Mouse (Mus musculus) lung, embryonic 16.5 days (tissue): ENCODE measurements around the gene Polr3f. TPM values are rescaled to one million over a fixed set of nuclear protein-coding genes. Genes with fewer than 3 reads are reported as not detected.

ENCODE experiments used
- ATAC-seq: fragments of 200-750 bp; cut with Nextera tagmentation; 2 replicates; pipeline ENCODE4 v1.8.0; 2017; ENCODE audit warnings: low read depth, mild to moderate bottlenecking, moderate library complexity
- H3K27ac ChIP-seq: fragments of 300-500 bp; sonication (generic); 2 replicates; pipeline ENCODE4 v1.5.1; 2014; ENCODE audit warnings: mild to moderate bottlenecking, control low read depth, low read length
- H3K27me3 ChIP-seq: fragments of 300-500 bp; sonication (generic); 2 replicates; pipeline ENCODE4 v1.6.1; 2014; ENCODE audit warnings: low read depth, low read length, mixed read lengths; ENCODE audit not compliant: control insufficient read depth, insufficient read depth
- H3K36me3 ChIP-seq: fragments of 300-500 bp; sonication (generic); 2 replicates; pipeline ENCODE4 v1.6.1; 2014; ENCODE audit warnings: low read length; ENCODE audit not compliant: control insufficient read depth, insufficient read depth
- H3K4me1 ChIP-seq: fragments of 300-500 bp; sonication (generic); replicated peaks from 2 replicates; pipeline ENCODE4 v1.6.1; 2014; ENCODE audit warnings: low read length, mixed read lengths; ENCODE audit not compliant: control insufficient read depth, insufficient read depth
- H3K4me2 ChIP-seq: fragments of 300-500 bp; sonication (generic); 2 replicates; pipeline ENCODE4 v1.6.1; 2014; ENCODE audit warnings: low read depth, low read length, control low read depth
- H3K4me3 ChIP-seq: fragments of 300-500 bp; sonication (generic); 2 replicates; pipeline ENCODE4 v1.5.1; 2014; ENCODE audit warnings: mild to moderate bottlenecking, low read length, control low read depth
- H3K9ac ChIP-seq: fragments of 300-500 bp; sonication (generic); 2 replicates; pipeline ENCODE4 v1.6.1; 2014; ENCODE audit warnings: low read length, control low read depth
- H3K9me3 ChIP-seq: fragments of 300-500 bp; sonication (generic); 2 replicates; pipeline ENCODE4 v1.6.1; 2016; ENCODE audit warnings: low read length; ENCODE audit not compliant: control insufficient read depth
- WGBS: fragments of 180-500 bp; shearing (Covaris S2); extraction: QIAGEN DNeasy Blood & Tissue Kit; methylation state at CpG from one replicate; pipeline ENCODE4 v1.1.7; 2014; 5-methylcytosine and 5-hydroxymethylcytosine counted together
- polyA plus RNA-seq: library from polyadenylated mRNA; unstranded; fragments of >200 nt; fragmentation: Nextera tagmentation; extraction: Ambion mirVana; gene quantifications from 2 replicates; pipeline ENCODE4 v1.2.1, GENCODE M21; 2015

Gene Polr3f
- 25.1 and 25.3 TPM in 2 replicates for polyA plus RNA-seq

DNA sequence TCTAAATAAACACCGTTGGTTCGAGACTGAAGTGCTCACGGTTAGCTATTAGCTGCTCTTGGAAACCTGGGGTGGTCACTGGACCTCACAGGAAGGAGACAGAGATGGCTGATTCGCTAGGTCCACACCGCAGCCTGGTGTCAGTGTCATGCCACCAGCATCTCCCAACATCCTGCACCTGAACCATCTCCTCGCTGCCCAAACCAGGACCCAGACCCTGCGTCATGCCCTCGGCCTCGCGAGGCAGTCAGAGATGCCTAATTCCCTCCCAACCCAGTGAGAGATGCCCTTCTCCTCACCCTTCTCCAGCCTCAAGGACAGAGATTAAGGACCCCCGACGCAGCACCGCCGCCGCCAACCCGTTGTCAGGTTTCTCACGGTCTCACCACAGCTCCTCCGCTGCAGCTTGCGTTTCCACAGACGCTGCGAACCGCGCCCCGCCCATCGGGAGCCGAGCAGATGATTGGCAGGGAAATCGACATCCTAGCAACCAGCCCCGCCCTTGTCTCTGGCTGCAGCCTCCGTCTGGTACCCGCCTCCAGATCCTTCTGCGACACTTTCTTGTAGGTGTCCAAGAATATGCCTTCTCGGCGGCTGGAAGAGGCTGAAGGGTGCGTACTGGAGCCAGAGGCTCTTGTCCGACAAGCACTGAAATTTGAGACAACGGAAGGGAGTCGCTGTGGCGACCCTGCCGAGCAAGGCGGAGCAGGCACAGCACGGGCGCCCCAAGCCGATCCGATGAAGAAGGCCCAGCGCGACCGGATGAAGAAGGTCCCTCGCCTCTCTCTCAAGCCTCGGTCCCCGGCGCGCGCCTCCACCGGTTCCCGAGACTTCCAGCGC is at the start of gene Polr3f, which contains the start of gene Dzank1:
Gene Polr3f, plus strand, starts transcription at position 738 of the 840 bp plus-strand sequence.
Gene Dzank1, minus strand, starts transcription at position 434 of the 840 bp plus-strand sequence.
- peak within 1 kb of the TSS; percentile 93 for H3K4me2 ChIP-seq
- peaks cover 4% of the 10 kb centered on the region for H3K36me3 ChIP-seq
- H3K9me3 ChIP-seq = no peaks in the 10 kb centered on the region
- H3K27me3 ChIP-seq = no peaks in the 10 kb centered on the region; the same call in 1 of the 2 replicates
- peak within 1 kb of the TSS; percentile 99 for H3K4me3 ChIP-seq
- WGBS = under 1% methylated on average over 56 of the region's 56 CpGs
- peaks cover 11% of the 10 kb centered on the region for H3K4me1 ChIP-seq
- ATAC-seq = peak; percentile 99
- peak within 1 kb of the TSS; percentile 86 for H3K27ac ChIP-seq
- H3K9ac ChIP-seq = peak within 1 kb of the TSS; percentile 95

GRCm38 (mm10) chr2:144479421-144479820 is 48.1 kb upstream of the Polr3f start:
- ATAC-seq = no peak
- Histone ChIP-seq H3K27me3 (no peaks in the 10 kb centered on the region), H3K36me3 (no peaks in the 10 kb centered on the region), H3K4me3 (no peak overlapping the region), H3K4me2 (no peak overlapping the region), H3K9me3 (no peaks in the 10 kb centered on the region), H3K9ac (no peak overlapping the region), H3K27ac (no peak overlapping the region), H3K4me1 (no peaks in the 10 kb centered on the region)
- WGBS = 73% methylated on average over 2 of the region's 2 CpGs

- Histone ChIP-seq H3K4me1 (no peaks in the 10 kb centered on the region), H3K4me3 (no peak overlapping the region), H3K9me3 (no peaks in the 10 kb centered on the region), H3K4me2 (no peak overlapping the region), H3K27me3 (no peaks in the 10 kb centered on the region), H3K36me3 (no peaks in the 10 kb centered on the region), H3K27ac (no peak overlapping the region), H3K9ac (no peak overlapping the region)
- 0 out of 2 replicates have a peak, but pooled peaks have one; percentile 15 for ATAC-seq
- 30% methylated on average over 1 of the region's 1 CpGs for WGBS
These were observed 43.4 kb upstream of the Polr3f start for GRCm38 (mm10) chr2:144484084-144484483.

GRCm38 (mm10) chr2:144485439-144485838 is 42.1 kb upstream of the Polr3f start:
- no peak overlapping the region for H3K27ac ChIP-seq
- H3K4me2 ChIP-seq = no peak overlapping the region
- no peaks in the 10 kb centered on the region for H3K4me1 ChIP-seq
- no peaks in the 10 kb centered on the region for H3K9me3 ChIP-seq
- no peak overlapping the region for H3K9ac ChIP-seq
- no peak for ATAC-seq
- 78% methylated on average over 7 of the region's 7 CpGs for WGBS
- no peaks in the 10 kb centered on the region for H3K27me3 ChIP-seq
- no peaks in the 10 kb centered on the region for H3K36me3 ChIP-seq
- no peak overlapping the region for H3K4me3 ChIP-seq

- no peaks in the 10 kb centered on the region for H3K4me1 ChIP-seq
- H3K4me2 ChIP-seq = no peak overlapping the region
- no peak overlapping the region for H3K9ac ChIP-seq
- H3K9me3 ChIP-seq = no peaks in the 10 kb centered on the region
- ATAC-seq = no peak
- H3K27ac ChIP-seq = no peak overlapping the region
- 54% methylated on average over 6 of the region's 6 CpGs for WGBS
- no peak overlapping the region for H3K4me3 ChIP-seq
- H3K36me3 ChIP-seq = no peaks in the 10 kb centered on the region
- H3K27me3 ChIP-seq = no peaks in the 10 kb centered on the region
These were observed 40.0 kb upstream of the Polr3f start for GRCm38 (mm10) chr2:144487476-144487875.

GRCm38 (mm10) chr2:144489342-144489741 is 38.2 kb upstream of the Polr3f start:
- WGBS = 84% methylated on average over 5 of the region's 5 CpGs

GRCm38 (mm10) chr2:144502134-144502533 is 25.4 kb upstream of the Polr3f start:
- Histone ChIP-seq H3K4me3 (no peak overlapping the region), H3K4me1 (no peaks in the 10 kb centered on the region), H3K9me3 (no peaks in the 10 kb centered on the region), H3K27ac (no peak overlapping the region), H3K4me2 (no peak overlapping the region), H3K36me3 (no peaks in the 10 kb centered on the region), H3K9ac (no peak overlapping the region), H3K27me3 (no peaks in the 10 kb centered on the region)
- WGBS = 76% methylated on average over 6 of the region's 6 CpGs
- ATAC-seq = no peak

More at GRCm38 (mm10) chr2:144489342-144489741, 38.2 kb upstream of the Polr3f start:
- H3K27ac ChIP-seq = no peak overlapping the region
- H3K9ac ChIP-seq = no peak overlapping the region
- H3K9me3 ChIP-seq = no peaks in the 10 kb centered on the region
- no peaks in the 10 kb centered on the region for H3K4me1 ChIP-seq
- no peak overlapping the region for H3K4me3 ChIP-seq
- no peaks in the 10 kb centered on the region for H3K36me3 ChIP-seq
- H3K4me2 ChIP-seq = no peak overlapping the region
- H3K27me3 ChIP-seq = no peaks in the 10 kb centered on the region
- no peak for ATAC-seq

- no peaks in the 10 kb centered on the region for H3K4me1 ChIP-seq
- no peak overlapping the region for H3K4me2 ChIP-seq
- ATAC-seq = no peak
- H3K9ac ChIP-seq = no peak overlapping the region
- no peak overlapping the region for H3K27ac ChIP-seq
- 81% methylated on average over 3 of the region's 3 CpGs for WGBS
- no peaks in the 10 kb centered on the region for H3K27me3 ChIP-seq
- no peaks in the 10 kb centered on the region for H3K36me3 ChIP-seq
- no peak overlapping the region for H3K4me3 ChIP-seq
- H3K9me3 ChIP-seq = no peaks in the 10 kb centered on the region
These were observed 12.9 kb upstream of the Polr3f start for GRCm38 (mm10) chr2:144514619-144515018.

DNA sequence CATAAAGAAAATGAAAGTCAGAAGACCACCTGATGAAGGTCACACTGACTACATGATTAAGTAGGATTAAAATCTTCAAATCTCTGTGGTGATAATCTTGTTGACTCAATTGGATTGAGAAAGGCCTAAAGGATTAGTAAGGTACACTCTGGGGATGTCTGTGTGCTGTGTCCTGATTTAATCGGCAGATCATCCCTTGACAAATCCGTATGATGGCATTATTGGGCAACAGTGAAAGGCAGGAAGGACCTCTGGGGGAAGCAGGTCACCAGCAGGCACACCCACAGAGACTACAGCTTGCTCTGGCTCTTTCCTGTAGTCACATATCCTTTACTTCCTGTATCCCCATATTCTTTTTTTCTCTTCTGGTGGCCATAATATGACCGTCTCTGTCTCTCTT is 7.7 kb upstream of the Polr3f start:
- Histone ChIP-seq H3K27ac (no peak overlapping the region), H3K4me2 (no peak overlapping the region), H3K4me1 (no peaks in the 10 kb centered on the region), H3K9me3 (no peaks in the 10 kb centered on the region), H3K9ac (no peak overlapping the region), H3K36me3 (no peaks in the 10 kb centered on the region), H3K4me3 (no peak overlapping the region), H3K27me3 (no peaks in the 10 kb centered on the region)
- 64% methylated on average over 3 of the region's 3 CpGs for WGBS
- ATAC-seq = no peak
